Mouse (Mus musculus) CD4-positive naive resting alpha-beta T cell, adult 57 days (primary cell): ENCODE data around the gene Abhd16a. TPM values are rescaled to one million over a fixed set of nuclear protein-coding genes. Genes with fewer than 3 reads are reported as not detected.

ENCODE experiments used
- total RNA-seq: library from RNA; stranded (reverse); gene quantifications from one replicate; pipeline ENCODE4 v1.2.4, GENCODE M21; 2023

Abhd16a gene
- total RNA-seq, 1 experiment from 2014 or later: 69.9 TPM

GRCm38 (mm10) chr17:35134801-35135590 is 45.9 kb downstream of the Abhd16a start, which contains the start of gene Bag6:
TSS of gene Bag6 (plus strand) at chr17:35135178.

Other genes starting within 250 kb of the Abhd16a start
- gene Skiv2l, start 239.1 kb upstream of the Abhd16a start, total RNA-seq: 117 TPM
- 27.3 TPM for gene Nelfe, start 238.9 kb upstream of the Abhd16a start, total RNA-seq
- gene Cfb, start 226.7 kb upstream of the Abhd16a start, total RNA-seq: 2.4 TPM
- 4.9 TPM for gene Zbtb12, start 209.8 kb upstream of the Abhd16a start, total RNA-seq
- gene Gm20547, start 207.2 kb upstream of the Abhd16a start, total RNA-seq: 1.2 TPM
- 6.4 TPM for gene C2, start 191.0 kb upstream of the Abhd16a start, total RNA-seq
- 133 TPM for gene Ehmt2, start 190.8 kb upstream of the Abhd16a start, total RNA-seq
- gene Slc44a4, start 174.8 kb upstream of the Abhd16a start, total RNA-seq: not detected
- gene Neu1, start 158.0 kb upstream of the Abhd16a start, total RNA-seq: 56.3 TPM
- gene Hspa1b, start 130.0 kb upstream of the Abhd16a start, total RNA-seq: 146 TPM
- gene Gm20481, start 119.4 kb upstream of the Abhd16a start, total RNA-seq: not detected
- gene Hspa1a, start 117.1 kb upstream of the Abhd16a start, total RNA-seq: 70.6 TPM
- gene Hspa1l, start 116.6 kb upstream of the Abhd16a start, total RNA-seq: not detected
- 39.0 TPM for gene Lsm2, start 107.4 kb upstream of the Abhd16a start, total RNA-seq
- 84.6 TPM for gene Vars, start 88.3 kb upstream of the Abhd16a start, total RNA-seq
- gene Vwa7, start 72.7 kb upstream of the Abhd16a start, total RNA-seq: 0.21 TPM
- gene Sapcd1, start 61.2 kb upstream of the Abhd16a start, total RNA-seq: not detected
- 3.9 TPM for gene Msh5, start 42.5 kb upstream of the Abhd16a start, total RNA-seq
- 157 TPM for gene Clic1, start 39.3 kb upstream of the Abhd16a start, total RNA-seq
- gene Ddah2, start 30.2 kb upstream of the Abhd16a start, total RNA-seq: 2.5 TPM
- gene Ly6g6c, start 23.9 kb upstream of the Abhd16a start, total RNA-seq: not detected
- 0.27 TPM for gene Mpig6b, start 23.1 kb upstream of the Abhd16a start, total RNA-seq
- not detected for gene Ly6g6e, start 12.4 kb upstream of the Abhd16a start, total RNA-seq
- not detected for gene Ly6g6d, start 11.2 kb upstream of the Abhd16a start, total RNA-seq
- not detected for gene Ly6g6f, start 3.7 kb upstream of the Abhd16a start, total RNA-seq
- not detected for gene Ly6g5c, start 19.0 kb downstream of the Abhd16a start, total RNA-seq
- gene Ly6g5b, start 26.2 kb downstream of the Abhd16a start, total RNA-seq: 0.83 TPM
- 27.0 TPM for gene Gpank1, start 32.2 kb downstream of the Abhd16a start, total RNA-seq
- 141 TPM for gene Csnk2b, start 32.8 kb downstream of the Abhd16a start, total RNA-seq
- gene D17H6S53E, start 37.1 kb downstream of the Abhd16a start, total RNA-seq: 20.6 TPM
- not detected for gene Apom, start 42.8 kb downstream of the Abhd16a start, total RNA-seq
- gene Bag6, start 45.9 kb downstream of the Abhd16a start, total RNA-seq: 438 TPM
- gene Prrc2a, start 75.6 kb downstream of the Abhd16a start, total RNA-seq: 294 TPM
- gene Aif1, start 86.8 kb downstream of the Abhd16a start, total RNA-seq: 3.0 TPM
- gene Lst1, start 99.2 kb downstream of the Abhd16a start, total RNA-seq: 14.3 TPM
- 538 TPM for gene Ltb, start 105.2 kb downstream of the Abhd16a start, total RNA-seq
- 18.7 TPM for gene Tnf, start 112.7 kb downstream of the Abhd16a start, total RNA-seq
- gene Lta, start 116.1 kb downstream of the Abhd16a start, total RNA-seq: 15.2 TPM
- not detected for gene Gm16181, start 131.6 kb downstream of the Abhd16a start, total RNA-seq
- gene Atp6v1g2, start 144.4 kb downstream of the Abhd16a start, total RNA-seq: 1.6 TPM
- 10.8 TPM for gene Nfkbil1, start 146.5 kb downstream of the Abhd16a start, total RNA-seq
- 474 TPM for gene Ddx39b, start 152.5 kb downstream of the Abhd16a start, total RNA-seq
- gene H2-D1, start 173.5 kb downstream of the Abhd16a start, total RNA-seq: 2,421 TPM
- 14.8 TPM for gene H2-Q1, start 231.1 kb downstream of the Abhd16a start, total RNA-seq